Mouse (Mus musculus): Measurements from ENCODE around the gene Ctdsp1.
A peak's percentile ranks its signal among the peaks of the same experiment; 100 is the strongest.

The Ctdsp1 gene

DNA sequence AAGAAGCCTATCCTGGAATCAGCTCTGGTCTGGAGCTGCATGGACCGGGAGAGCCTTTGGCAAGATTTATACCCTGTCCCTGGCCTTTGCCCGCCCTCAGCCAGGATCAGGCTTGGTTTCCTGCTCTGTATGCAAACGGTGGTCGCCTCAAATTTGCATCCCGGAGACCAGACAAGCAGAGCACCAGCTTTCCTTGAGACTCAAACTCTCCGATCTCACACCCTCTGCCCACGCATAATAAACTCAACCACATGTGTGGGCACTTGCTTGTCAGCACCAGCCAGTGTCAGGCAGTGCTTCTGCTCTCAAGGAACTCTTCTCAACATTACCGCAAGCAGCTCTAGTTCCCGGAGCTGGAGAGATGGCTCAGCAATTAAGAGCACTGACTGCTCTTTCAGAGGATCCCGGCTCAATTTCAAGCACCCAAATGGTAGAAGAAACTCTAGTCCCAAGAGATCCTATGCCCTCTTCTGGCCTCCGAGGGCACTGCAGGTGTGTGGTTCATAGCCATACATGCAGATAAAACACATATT, 6.7 kb downstream of the Ctdsp1 start:
- peak; percentile 82 for DNase-seq

DNA sequence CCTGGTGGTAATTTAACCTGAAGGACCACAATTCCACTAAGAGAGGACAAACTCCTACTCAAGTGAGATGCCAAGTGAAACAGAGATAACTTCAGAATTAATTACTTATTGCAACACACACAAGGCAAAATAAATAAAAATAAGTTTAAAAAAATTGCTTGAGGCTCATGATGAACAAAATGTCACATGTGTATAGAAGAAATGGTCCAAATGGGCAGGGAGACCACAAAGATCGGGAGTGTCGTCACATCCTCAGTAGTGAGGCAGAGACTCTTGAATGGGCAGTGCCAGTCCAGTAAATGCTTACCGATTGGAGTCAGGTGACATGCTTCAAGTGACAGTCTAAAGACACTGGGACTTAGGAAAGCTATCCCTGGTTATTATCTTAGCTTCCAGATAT, 9.2 kb downstream of the Ctdsp1 start:
- no peak for DNase-seq

DNA sequence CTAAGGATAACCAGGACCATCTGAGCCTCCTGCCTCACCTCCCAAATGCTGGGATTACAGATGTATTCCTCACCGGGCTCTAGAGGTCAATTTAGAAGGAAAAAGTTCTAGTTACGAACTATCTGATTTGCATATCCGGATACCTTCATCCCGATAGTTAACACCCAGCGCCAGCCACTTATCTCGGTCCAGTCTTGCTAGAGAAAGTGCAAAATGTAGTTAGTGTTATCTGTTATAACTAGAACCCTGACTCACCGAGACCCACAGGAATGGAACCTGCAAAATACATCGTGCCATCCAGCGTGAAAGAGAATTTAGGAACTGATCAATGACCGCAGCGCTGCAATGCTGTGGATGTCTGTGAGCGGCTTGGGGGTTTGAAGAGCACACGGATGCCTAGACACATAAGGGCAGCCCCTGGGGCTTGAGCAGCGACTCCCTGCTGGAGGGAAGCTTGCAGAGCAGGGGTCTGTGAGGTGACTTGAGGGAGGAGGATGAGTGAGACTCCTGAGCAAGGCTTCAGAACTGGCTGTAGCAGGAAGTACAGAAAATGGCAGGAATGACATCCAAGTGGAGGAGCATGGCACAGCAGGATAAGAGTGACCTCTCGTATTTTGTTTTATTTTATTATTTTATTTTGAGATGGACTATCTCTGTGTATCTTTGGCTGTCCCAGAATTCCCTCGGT, 9.8 kb downstream of the Ctdsp1 start:
- DNase-seq: no peak

DNA sequence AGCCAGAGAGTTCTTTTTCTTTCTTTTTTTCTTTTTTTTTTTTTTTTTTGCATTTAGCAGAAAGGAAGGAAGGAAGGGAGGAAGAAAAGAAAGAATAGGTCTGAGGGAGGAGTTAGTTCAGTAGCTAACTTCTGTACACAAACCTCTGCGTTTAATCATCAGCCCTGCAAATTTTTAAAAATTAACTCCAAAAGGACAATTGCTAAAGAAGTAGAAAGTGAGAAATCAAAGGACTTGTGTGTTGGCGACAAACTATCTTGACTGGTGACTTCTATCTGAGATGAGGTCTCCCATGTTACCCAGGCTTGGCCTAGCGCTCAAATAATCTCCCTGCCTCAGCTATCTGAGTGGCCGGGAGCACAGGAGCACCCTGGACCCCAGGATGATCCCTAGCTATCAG, 12.9 kb downstream of the Ctdsp1 start:
- DNase-seq: no peak

DNA sequence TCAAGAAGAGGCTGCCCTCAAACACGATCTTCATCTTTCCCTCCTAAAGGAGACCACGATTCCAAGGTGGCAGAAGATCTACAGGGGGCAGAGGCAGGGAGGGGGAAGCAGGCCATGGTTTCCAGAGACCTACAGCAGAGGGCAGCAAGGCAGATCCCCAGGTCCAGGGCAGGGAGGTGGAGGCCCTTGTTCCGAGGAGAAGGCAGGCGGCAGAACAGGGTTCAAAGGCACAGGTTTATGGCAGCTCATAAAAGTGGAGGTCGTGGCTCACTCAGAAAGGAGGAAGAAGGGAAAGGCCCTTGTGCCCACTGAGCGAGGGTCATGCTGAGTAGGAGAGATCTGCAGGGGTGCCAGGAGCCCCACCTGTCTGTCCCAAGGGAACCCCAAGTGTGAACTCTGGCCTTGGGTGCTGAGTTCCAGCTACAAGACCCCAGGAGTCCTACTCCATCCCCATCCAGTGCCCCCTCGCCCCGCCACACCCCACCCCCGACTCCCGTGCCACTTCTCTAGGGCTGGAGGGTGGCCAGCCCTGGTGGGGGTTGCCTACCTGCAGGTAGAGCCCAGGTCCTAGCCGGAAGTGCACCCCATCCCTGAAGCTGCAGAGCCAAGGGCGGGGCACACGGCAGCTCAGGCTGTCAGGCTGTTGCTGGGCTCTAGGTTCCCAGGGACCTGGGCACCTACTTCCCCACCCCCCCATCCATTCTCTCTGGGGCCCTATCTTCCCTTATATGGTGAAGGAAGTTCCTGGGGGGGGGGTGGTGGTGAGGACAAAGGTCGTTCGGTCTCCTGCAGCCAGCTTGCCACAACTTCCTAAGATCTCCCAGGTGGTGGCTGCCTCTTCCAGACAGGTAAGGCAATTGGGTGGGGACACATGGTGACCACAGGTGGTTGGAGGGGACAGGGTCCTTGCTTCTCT, 17.5 kb downstream of the Ctdsp1 start, which contains the start of gene Vil1:
TSS of gene Vil1 (plus strand) at position 788 of the 916 bp plus-strand sequence.
- DNase-seq: no peak

DNA sequence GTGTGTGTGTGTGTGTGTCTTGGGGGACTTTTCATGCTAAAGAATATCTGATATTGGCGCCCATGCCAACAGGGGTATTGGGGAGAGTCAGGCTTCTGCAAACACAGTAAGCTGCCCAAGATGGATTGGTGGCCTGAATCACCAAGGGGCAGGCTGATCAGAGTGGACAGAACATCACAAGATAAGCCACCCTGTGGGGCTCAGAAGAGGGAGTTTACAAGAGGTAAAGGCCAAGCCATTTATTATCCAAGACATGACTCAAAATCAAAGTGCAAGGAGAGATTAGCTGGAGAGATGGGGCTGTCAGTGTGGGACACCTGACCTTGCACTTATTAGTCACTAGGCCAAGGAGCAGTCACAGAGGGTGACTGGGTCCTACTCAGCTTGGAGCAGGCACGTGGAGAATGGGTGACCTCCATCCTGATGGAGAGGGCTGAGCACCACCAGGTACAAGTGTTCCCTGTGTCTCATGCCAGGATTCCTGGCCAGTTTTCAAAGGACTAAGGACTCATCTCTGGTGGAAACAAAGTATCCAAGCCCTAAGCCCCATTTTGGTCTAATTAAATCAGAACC, 20.5 kb downstream of the Ctdsp1 start:
- DNase-seq: no peak

DNA sequence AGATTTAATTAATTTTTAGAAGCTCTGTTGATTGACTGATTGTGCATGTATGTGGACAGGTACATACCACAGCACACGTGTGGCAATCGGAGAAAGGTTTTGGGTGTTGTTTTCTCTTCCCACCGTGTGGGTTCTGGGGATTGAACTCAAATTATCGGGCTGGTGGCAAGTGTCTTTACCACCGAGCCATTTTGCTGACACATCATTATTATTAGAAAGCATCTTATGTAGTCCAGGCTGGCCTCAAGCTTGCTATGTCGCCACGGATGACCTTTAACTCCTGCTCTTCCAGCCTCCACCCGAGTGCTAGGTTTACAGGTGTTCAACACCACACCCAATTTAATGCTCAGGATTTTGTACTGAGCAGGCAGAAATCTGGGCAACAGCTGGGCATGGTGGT, 21.4 kb downstream of the Ctdsp1 start:
- DNase-seq: no peak

DNA sequence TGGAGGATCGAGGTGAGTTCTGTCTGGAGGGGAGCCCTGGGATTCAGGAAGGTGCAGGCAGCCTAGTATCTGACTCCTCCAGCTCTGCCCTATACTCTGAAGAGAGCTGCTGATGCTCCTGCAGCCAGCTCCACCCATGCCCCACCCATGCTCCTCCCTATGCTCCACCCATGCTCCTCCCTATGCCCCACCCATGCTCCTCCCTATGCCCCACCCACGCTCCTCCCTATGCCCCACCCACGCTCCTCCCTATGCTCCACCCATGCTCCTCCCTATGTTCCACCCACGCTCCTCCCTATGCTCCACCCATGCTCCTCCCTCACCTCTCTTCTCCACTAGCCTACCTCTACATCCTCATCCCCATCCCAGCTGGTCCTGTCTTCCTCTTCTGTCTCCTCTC, 23.8 kb downstream of the Ctdsp1 start:
- no peak for DNase-seq

DNA sequence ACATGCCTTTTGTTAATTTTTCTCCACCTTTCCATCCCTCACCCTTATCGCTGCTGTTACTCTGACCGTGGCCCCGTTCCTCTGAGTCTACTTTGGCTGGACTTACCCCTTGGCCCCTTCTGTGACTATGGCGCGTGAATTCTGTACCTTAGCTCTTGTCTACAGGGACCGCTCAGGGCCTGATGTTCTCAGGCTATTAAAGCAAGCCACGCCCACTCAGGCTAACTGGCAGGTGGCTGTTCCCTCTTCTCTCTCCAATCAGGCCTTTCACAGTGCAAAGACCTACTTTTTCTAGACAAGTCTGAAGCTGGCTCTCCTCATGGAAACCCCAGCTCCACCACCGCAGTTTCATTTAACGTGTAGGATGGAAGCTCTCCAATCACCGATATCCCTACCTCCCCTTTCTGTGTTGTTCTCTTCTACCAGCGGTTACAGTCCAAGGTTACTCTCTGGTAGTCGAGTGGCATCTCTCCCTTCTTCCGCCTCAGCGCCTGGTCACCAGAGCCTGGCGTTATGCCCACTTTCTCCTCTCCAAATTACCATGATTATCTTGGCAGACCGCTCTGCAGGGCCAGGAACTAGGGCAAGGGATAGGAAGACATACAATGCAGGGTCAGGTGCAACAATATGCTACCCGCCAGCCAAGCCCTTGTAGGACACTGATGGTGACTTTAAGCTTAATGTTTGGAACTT, 27.6 kb downstream of the Ctdsp1 start:
- DNase-seq: no peak

DNA sequence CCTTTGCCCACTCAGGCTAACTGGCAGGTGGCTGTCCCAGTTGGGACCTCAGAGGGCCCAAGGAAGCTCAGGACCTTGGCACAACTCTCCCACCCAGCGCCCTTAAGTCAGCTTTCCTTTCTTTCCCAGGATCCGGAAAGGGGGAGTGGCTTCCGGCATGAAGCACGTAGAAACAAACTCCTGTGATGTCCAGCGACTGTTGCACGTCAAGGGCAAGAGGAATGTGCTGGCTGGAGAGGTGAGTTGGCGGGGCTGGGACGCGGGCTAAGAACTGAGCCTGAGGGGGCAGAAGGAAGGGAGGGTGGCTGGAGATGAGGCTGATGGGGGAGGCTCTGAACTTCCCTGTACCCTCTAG, 28.1 kb downstream of the Ctdsp1 start:
- peak; percentile 27 for DNase-seq

DNA sequence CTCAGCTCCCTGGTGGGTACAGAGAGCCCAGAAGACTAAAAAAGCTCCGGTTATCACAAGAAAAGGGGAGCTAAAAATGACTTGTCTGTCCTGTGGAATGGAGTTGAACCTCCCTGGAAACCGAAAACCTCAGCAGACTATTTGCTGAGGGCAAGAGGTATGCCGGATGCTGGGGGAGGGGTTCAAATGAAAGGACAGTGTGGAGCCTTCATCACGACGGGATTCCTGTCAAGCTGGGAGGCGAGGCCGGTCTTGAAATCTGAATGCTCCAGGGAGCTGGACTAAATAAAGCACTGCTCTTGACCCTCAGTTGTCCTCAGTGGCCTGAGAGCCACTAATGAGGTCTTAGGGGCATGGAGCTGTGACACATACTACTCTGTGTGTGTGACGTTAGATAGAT, 31.8 kb downstream of the Ctdsp1 start:
- DNase-seq: no peak

DNA sequence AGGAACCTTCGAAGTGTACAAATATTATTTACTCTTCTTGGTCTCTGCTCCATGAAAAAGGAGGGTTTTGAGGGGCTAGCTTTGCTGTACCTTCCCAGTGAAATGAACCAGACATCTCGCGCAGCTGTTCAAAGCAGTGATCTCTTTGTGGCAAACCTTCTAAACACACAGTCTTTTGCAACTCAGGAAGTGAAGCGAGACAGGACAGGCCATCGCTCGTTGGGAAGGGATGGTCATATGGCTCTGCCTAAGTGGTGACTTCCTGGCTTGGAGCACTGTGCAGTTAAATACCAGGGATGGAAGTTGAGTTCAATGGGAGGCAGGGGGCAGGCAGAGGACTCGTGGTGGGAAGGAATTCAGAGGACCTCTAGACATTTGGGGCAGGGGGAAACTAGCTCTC, 34.5 kb downstream of the Ctdsp1 start:
- no peak for DNase-seq

DNA sequence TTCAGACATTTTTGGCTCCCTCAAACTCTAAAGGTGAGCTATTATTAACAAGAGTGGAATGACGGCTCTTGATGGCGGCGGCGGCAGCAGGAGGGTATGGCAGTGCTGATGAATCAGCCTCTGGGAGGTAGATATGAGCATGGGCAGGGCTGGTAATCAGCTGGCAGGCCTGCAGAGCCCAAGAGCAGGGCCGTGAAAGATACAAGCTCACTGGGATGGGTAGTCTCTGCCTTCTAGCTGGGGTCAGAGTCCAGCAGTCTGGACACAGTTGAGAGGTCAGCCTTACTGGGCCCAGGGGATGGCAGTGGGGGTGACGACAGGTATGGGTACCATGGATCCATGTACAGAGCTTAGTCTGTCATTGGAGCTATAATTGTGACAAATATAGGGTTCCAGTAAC, 41.9 kb downstream of the Ctdsp1 start:
- no peak for DNase-seq

DNA sequence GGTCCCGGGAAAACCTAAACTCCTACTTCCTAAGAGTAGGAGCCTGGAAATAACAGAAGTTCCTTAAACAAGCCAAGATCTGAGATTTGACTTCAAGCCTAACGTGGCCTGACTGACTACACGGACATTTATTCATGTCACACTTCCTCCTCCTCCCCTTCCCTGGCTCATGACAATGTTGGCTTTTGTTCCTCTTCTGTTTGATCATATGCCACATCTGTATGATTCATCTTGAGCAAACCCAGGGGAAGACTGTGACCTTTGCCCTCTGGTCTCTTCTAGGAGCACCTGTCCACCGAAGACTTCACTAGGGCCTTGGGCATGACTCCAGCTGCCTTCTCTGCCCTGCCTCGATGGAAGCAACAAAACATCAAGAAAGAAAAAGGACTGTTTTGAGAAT, 43.3 kb downstream of the Ctdsp1 start:
- DNase-seq: peak; percentile 6

DNA sequence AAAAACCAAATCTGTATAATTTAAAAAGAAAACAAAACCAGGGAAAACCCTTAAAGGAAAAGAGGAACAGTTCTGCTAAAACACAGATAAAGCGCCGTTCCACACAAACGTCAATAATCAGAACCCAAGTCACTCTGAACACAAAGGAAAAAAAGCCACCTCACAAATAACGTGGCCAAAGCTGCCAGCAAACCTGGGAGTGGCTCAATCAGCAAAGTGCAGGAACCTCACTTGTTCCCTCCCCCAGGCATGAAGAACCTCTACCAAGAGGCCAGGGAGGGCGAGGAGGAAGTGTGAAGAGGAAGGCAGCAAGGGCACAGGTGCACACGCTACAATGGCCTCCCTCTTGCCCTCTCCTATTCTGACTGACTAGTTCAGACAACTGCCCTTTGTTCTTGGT, 44.3 kb downstream of the Ctdsp1 start:
- DNase-seq: peak; percentile 10

DNA sequence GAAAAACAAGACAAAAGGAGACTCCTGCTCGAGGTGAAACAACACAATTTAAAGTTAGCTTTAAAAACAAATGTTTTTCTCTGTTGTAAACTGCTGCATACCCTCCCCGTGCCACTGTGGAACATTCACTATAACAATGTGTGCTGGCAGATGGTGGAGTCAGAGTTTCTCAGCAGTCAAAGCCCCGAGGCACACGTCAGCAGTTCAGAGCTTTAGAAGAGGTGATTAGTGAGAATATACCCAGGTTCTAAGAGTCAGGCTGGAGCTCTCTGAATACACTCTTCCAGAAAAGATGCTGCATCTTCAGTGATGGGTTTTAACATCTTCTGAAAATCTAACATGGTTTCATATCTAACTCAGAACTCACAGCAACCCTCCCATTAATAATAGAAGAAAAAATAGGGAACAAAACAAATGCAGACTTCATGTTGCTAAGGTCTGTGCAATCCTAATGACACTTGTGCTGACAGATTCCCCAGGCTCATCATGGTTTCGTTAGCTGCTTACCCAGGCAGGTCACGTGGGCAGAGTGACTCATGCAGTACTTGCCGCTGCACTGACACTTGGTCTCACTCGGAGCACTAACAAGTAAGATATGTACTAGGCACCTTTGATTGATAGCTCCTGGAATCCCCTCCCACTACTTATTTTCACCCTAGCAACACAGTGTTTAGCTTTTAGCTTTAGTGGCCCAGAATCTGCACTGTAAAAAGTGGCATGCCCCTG, 46.6 kb downstream of the Ctdsp1 start:
- DNase-seq: peak; percentile 53

DNA sequence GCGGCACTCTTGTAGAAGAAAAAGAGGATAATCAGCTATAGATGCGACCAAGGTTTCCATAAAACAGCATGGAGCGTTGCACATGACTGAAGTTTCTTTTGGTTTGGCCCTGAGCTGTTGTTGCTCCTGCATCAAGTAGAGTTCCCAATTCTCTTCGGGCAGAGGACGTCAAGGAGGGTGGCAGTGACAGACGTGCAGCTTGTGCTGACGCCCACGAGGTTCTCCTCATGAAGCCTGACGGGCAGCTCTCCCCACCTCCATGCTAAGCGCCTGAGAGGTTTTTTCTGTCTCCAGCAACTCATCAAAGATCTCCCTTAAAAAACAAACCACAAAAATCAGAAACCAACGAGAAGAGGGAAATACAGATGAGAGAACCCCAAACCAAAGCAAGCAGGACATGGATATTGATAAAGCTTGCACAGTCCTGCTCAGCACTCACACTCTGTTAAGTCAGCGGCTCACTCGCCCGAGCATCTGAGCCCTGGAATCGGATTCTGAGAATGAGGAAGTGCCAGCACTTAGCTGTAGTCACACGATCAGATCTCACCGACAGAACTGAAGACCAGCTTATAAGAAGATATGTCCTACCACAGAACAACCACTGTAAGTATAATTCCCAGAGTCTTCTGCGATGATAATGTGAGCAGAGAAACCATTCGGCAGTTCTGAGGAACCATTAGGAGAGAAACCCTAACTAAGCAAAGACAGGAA, 48.0 kb downstream of the Ctdsp1 start:
- DNase-seq: no peak

DNA sequence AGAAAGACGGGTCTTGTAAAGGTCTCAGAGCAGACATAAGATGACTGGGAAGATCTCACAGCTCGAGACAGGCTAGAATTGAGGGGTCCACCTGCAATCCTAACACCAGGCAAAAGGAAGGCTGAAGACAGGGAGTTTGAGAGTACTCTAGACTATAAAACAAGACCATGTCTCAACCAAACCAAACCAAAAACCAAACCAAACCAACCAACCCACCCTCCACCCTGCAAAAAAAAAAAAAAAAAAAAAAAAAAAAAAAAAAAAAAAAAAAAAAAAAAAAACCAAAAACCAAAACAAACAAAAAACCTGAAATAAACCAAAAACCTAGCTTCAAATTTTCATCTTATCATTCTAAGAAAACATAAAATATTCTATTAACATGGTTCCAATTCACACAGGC, 53.2 kb downstream of the Ctdsp1 start:
- no peak for DNase-seq
